Mouse (Mus musculus) liver, postnatal 0 days (tissue): ENCODE measurements around the gene Prim1. TPM values are rescaled to one million over a fixed set of nuclear protein-coding genes. Genes with fewer than 3 reads are reported as not detected.

ENCODE experiments used
- ATAC-seq: fragments of 200-750 bp; cut with Nextera tagmentation; 2 replicates; pipeline ENCODE4 v1.8.0; 2017; ENCODE audit warnings: mild to moderate bottlenecking, moderate library complexity
- DNase-seq: peaks from one replicate; pipeline ENCODE4 v3.0.0-alpha.2; 2016
- H3K27ac ChIP-seq: fragments of 300-500 bp; sonication (generic); 2 replicates; pipeline ENCODE4 v1.5.1; 2014; ENCODE audit warnings: antibody characterized with exemption, moderate library complexity, mild to moderate bottlenecking, low read depth
- H3K27me3 ChIP-seq: fragments of 300-500 bp; sonication (generic); 2 replicates; pipeline ENCODE4 v1.6.1; 2014; ENCODE audit warnings: low read length, control low read depth, mixed read lengths; ENCODE audit not compliant: insufficient read depth
- H3K36me3 ChIP-seq: fragments of 300-500 bp; sonication (generic); replicated peaks from 2 replicates; pipeline ENCODE4 v1.6.1; 2014; ENCODE audit warnings: mild to moderate bottlenecking, control low read depth, low read length, moderate library complexity, mixed read lengths; ENCODE audit not compliant: insufficient read depth
- H3K4me1 ChIP-seq: fragments of 300-500 bp; sonication (generic); 2 replicates; pipeline ENCODE4 v1.6.1; 2014; ENCODE audit warnings: antibody characterized with exemption, mild to moderate bottlenecking, control low read depth; ENCODE audit not compliant: insufficient read depth
- H3K4me2 ChIP-seq: fragments of 300-500 bp; sonication (generic); 2 replicates; pipeline ENCODE4 v1.6.1; 2014; ENCODE audit warnings: low read depth, mild to moderate bottlenecking, low read length, moderate library complexity, mixed read lengths
- H3K4me3 ChIP-seq: fragments of 300-500 bp; sonication (generic); 2 replicates; pipeline ENCODE4 v1.5.1; 2014; ENCODE audit warnings: low read depth, low read length
- H3K9ac ChIP-seq: fragments of 300-500 bp; sonication (generic); replicated peaks from 2 replicates; pipeline ENCODE4 v1.6.1; 2014; ENCODE audit warnings: mild to moderate bottlenecking, moderate library complexity
- H3K9me3 ChIP-seq: fragments of 300-500 bp; sonication (generic); 2 replicates; pipeline ENCODE4 v1.6.1; 2016; ENCODE audit warnings: mild to moderate bottlenecking, control low read depth, low read length, mixed read lengths
- CTCF ChIP-seq: sonication (generic); IDR thresholded peaks from 2 replicates; pipeline ENCODE4 v1.5.1; 2016; ENCODE audit warnings: antibody characterized with exemption, low read depth
- EP300 ChIP-seq: IDR thresholded peaks from 2 replicates; pipeline ENCODE4 v1.6.1; 2016; ENCODE audit warnings: antibody characterized with exemption, low read depth, mild to moderate bottlenecking
- WGBS: fragments of 180-500 bp; shearing (Covaris S2); extraction: QIAGEN DNeasy Blood & Tissue Kit; methylation state at CpG from one replicate; pipeline ENCODE4 v1.1.7; 2014; ENCODE audit not compliant: insufficient replicate concordance; 5-methylcytosine and 5-hydroxymethylcytosine counted together
- polyA plus RNA-seq: library from polyadenylated mRNA; unstranded; fragments of >200 nt; fragmentation: Nextera tagmentation; extraction: Ambion mirVana; gene quantifications from 2 replicates; pipeline ENCODE4 v1.2.1, GENCODE M21; 2015

Gene Prim1
- 26.2 and 29.1 TPM in 2 replicates for polyA plus RNA-seq

DNA sequence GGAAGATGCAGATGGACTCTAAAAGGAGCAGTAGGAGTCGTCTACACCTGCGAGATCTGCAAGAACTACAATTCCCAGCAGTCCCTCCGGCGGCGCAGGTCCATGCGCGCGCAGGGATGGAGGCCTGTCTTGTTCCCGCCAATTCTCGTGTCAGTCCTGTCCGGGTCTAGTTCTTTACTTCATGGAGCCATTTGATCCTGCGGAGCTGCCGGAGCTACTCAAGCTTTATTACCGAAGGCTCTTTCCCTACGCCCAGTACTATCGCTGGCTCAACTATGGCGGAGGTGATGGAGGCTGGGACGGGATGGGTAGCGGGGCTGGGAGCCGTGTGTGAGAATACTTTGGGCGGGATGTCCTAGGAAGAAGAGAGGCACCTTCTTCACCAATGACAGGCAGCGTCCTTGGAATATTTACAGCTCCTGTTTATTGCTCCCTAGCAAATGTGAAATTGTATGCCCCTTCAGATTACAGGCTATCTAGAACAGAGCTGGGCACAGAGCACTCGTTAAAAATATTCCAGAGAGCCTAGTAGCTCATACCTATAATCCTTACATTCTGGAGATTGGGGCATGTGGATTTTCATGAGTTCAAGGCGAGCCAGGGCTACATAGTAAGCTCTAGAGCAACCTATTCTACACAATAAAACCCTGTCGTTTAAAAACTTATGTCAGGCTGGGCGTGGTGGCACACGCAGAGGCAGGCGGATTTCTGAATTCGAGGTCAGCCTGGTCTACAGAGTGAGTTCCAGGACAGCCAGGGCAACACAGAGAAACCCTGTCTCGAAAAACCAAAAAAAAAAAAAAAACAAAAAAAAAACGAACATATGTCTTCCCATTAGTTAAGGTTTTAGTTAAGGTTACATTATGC, at the start of gene Prim1:
Prim1 (plus strand) TSS at position 101 of the 867 bp plus-strand sequence.
- 4% methylated on average over 31 of the region's 31 CpGs for WGBS
- no peak for TF ChIP-seq CTCF
- Histone ChIP-seq H3K36me3 (peaks cover 17% of the 10 kb centered on the region), H3K4me3 (peak within 1 kb of the TSS; percentile 73), H3K9ac (peak within 1 kb of the TSS; percentile 61), H3K27me3 (no peaks in the 10 kb centered on the region), H3K4me1 (no peaks in the 10 kb centered on the region), H3K4me2 (peak within 1 kb of the TSS; percentile 80), H3K9me3 (no peaks in the 10 kb centered on the region), H3K27ac (peak within 1 kb of the TSS; percentile 34; the same call in 1 of the 2 replicates)
- DNase-seq (peak; percentile 90), ATAC-seq (peak; percentile 94)

DNA sequence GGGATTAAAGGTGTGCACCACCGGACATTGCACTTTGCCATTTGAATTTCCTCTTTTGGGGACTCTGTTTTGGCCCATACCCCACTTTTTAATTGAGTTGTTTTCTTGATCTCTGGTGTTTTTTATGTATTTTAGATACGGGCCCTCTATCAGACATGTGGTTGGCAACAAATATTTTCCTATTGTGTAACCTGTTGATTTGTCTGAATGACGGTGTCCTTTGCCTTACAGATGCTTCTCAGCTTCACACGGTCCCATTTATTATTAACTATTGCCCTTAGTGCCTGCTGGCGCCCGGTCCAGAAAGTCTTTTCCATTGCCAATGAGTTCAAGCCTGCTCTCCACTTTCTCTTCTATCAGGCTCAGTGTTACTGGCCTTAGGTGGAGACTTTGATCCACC, 48.5 kb upstream of the Prim1 start:
- TF ChIP-seq CTCF (no peak), EP300 (peak; percentile 58; the same call in 1 of the 2 replicates)
- ATAC-seq: peak; percentile 95
- no peak overlapping the region for H3K9ac ChIP-seq

DNA sequence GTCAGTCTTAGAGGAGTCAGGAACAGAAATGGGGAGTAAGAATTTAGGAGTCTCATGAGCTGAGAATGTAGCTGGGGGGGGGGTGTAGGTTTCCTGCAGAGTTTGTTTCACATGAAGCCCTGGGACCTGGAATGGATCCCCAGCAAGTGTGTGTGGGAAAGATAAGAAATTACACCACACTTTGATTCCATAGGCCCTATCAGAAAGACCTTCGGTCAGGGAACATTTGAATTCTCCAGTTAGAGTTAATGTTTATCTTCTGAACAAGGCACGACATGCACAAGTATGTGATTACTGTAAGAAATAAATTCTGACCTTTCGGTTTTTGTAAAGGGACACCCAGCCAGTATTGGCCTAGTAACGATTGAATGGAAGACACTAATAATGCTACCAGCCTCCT, 45.1 kb upstream of the Prim1 start:
- DNase-seq (no peak), ATAC-seq (peak; percentile 24; the same call in 1 of the 2 replicates)
- Histone ChIP-seq H3K36me3 (no peaks in the 10 kb centered on the region), H3K4me1 (no peaks in the 10 kb centered on the region), H3K9me3 (no peaks in the 10 kb centered on the region), H3K4me3 (no peak overlapping the region), H3K9ac (no peak overlapping the region), H3K27ac (peak overlapping the region; percentile 52), H3K27me3 (no peaks in the 10 kb centered on the region), H3K4me2 (no peak overlapping the region)
- 21% methylated on average over 4 of the region's 4 CpGs for WGBS
- peak; percentile 15; the same call in 1 of the 2 replicates for TF ChIP-seq EP300
- no peak for TF ChIP-seq CTCF

More for the DNA sequence above, 48.5 kb upstream of the Prim1 start:
- Histone ChIP-seq H3K9me3 (no peaks in the 10 kb centered on the region), H3K4me1 (no peaks in the 10 kb centered on the region), H3K27ac (peak overlapping the region; percentile 85), H3K36me3 (no peaks in the 10 kb centered on the region), H3K27me3 (no peaks in the 10 kb centered on the region), H3K4me3 (no peak overlapping the region), H3K4me2 (no peak overlapping the region)
- WGBS: 57% methylated on average over 6 of the region's 6 CpGs
- peak; percentile 37 for DNase-seq

DNA sequence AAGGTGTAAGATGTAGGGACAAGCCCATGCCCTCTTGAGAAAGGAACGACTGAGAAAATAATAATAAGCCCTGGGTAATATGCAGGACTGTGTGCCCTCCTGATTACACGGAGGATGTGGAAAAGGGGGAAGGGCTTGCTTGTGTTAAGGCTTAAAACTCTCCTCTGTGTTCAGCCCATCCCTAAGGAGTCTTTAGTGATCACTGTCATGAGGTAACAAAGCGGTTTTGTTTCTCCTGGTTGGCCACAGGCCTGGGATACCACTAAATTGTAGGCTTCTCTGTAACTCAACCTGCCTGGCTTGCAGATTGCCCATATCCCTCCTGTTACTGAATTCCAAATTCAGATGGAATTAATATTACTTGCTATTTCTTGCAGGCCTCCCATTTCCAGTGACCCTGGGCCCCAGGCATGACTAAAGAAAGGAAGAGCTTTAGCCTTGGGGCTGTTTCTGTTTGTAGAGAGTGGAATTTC, 44.6 kb upstream of the Prim1 start:
- H3K27ac ChIP-seq: peak overlapping the region; percentile 52; the same call in 1 of the 2 replicates

DNA sequence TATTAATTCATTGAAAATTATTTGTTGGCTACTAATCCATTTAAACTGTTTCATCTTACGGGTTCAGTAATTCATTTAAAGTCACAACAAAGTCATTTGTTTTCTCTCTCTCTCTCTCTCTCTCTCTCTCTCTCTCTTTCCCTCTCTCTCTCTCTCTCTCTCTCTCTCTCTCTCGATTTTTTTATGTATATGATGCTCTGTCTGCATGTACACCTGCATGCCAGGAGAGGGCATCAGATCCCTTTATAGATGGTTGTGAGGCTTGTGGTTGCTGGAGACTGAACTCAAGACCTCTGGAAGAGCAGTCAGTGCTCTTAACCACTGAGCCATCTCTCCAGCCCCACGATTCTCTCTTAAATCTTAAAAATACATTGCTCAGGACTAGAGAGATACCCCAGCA, 43.8 kb upstream of the Prim1 start:
- no peak overlapping the region for H3K9ac ChIP-seq
- H3K9me3 ChIP-seq: no peaks in the 10 kb centered on the region
- no peaks in the 10 kb centered on the region for H3K27me3 ChIP-seq
- DNase-seq (no peak), ATAC-seq (no peak)
- WGBS: 61% methylated on average over 3 of the region's 3 CpGs
- no peak overlapping the region for H3K27ac ChIP-seq
- no peak overlapping the region for H3K4me3 ChIP-seq
- H3K36me3 ChIP-seq: no peaks in the 10 kb centered on the region
- no peaks in the 10 kb centered on the region for H3K4me1 ChIP-seq
- H3K4me2 ChIP-seq: no peak overlapping the region
- TF ChIP-seq EP300: no peak
- peak; percentile 30; the same call in 1 of the 2 replicates for TF ChIP-seq CTCF

More for the DNA sequence above, 44.6 kb upstream of the Prim1 start:
- Histone ChIP-seq H3K9ac (no peak overlapping the region), H3K27me3 (no peaks in the 10 kb centered on the region), H3K4me2 (no peak overlapping the region), H3K9me3 (no peaks in the 10 kb centered on the region), H3K4me1 (no peaks in the 10 kb centered on the region), H3K36me3 (no peaks in the 10 kb centered on the region), H3K4me3 (no peak overlapping the region)
- ATAC-seq: no peak
- 55% methylated on average over 3 of the region's 3 CpGs for WGBS
- no peak for DNase-seq
- TF ChIP-seq EP300: no peak
- TF ChIP-seq CTCF: no peak

DNA sequence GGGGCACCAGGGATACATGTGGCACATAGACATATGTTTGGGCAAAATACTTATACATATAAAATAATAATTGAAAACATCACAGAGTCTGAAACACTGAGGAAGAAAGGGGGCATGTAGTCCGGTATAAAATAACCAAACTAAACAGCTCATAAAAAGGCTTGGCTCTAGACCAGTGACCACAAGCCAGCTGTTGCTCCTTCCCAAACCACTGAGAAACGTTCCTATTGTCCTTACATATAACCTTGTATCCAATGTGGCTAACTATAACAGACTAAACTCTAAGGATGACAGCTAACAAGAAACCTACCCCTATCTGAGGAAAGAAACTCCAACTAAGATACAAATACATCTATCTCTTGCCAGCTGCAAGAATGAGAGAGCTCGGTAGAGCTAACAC, 40.9 kb upstream of the Prim1 start:
- Histone ChIP-seq H3K4me2 (no peak overlapping the region), H3K27me3 (no peaks in the 10 kb centered on the region), H3K27ac (no peak overlapping the region), H3K9me3 (no peaks in the 10 kb centered on the region), H3K4me1 (no peaks in the 10 kb centered on the region), H3K4me3 (no peak overlapping the region), H3K36me3 (no peaks in the 10 kb centered on the region), H3K9ac (no peak overlapping the region)
- DNase-seq: no peak
- TF ChIP-seq EP300 (no peak), CTCF (no peak)
- 76% methylated on average over 3 of the region's 3 CpGs for WGBS
- ATAC-seq: no peak
